Mouse (Mus musculus) heart, postnatal 0 days (tissue): ENCODE measurements around the gene Gm20481. TPM values are rescaled to one million over a fixed set of nuclear protein-coding genes. Genes with fewer than 3 reads are reported as not detected.
"Not testable (repeated sequence)": the region's sequence is repeated elsewhere in the genome, so short reads cannot be mapped to it uniquely, and the experiment has no call there.

Experiments used
- ATAC-seq: fragments of 200-750 bp; cut with Nextera tagmentation; 2 replicates; pipeline ENCODE4 v1.8.0; 2017; ENCODE audit warnings: low read depth, moderate number of reproducible peaks, moderate library complexity; ENCODE audit not compliant: insufficient read depth
- DNase-seq: peaks from one replicate; pipeline ENCODE4 v3.0.0-alpha.2; 2016; ENCODE audit warnings: low spot score
- H3K27ac ChIP-seq: fragments of 300-500 bp; sonication (generic); 2 replicates; pipeline ENCODE4 v1.5.1; 2014; ENCODE audit warnings: low read depth, mild to moderate bottlenecking
- H3K27me3 ChIP-seq: fragments of 300-500 bp; sonication (generic); 2 replicates; pipeline ENCODE4 v1.6.1; 2014; ENCODE audit warnings: low read length, mixed read lengths; ENCODE audit not compliant: control insufficient read depth, insufficient read depth
- H3K36me3 ChIP-seq: fragments of 300-500 bp; sonication (generic); replicated peaks from 2 replicates; pipeline ENCODE4 v1.6.1; 2014; ENCODE audit warnings: low read length, mixed read lengths; ENCODE audit not compliant: control insufficient read depth, insufficient read depth
- H3K4me1 ChIP-seq: fragments of 300-500 bp; sonication (generic); 2 replicates; pipeline ENCODE4 v1.6.1; 2014; ENCODE audit warnings: antibody characterized with exemption; ENCODE audit not compliant: control insufficient read depth, insufficient read depth
- H3K4me2 ChIP-seq: fragments of 300-500 bp; sonication (generic); 2 replicates; pipeline ENCODE4 v1.6.1; 2014; ENCODE audit warnings: low read depth, mild to moderate bottlenecking, low read length, moderate library complexity
- H3K4me3 ChIP-seq: fragments of 300-500 bp; sonication (generic); 2 replicates; pipeline ENCODE4 v1.5.1; 2014; ENCODE audit warnings: low read depth, low read length
- H3K9ac ChIP-seq: fragments of 300-500 bp; sonication (generic); replicated peaks from 2 replicates; pipeline ENCODE4 v1.6.1; 2014; ENCODE audit warnings: low read depth, low read length, mixed read lengths
- H3K9me3 ChIP-seq: fragments of 300-500 bp; sonication (generic); replicated peaks from 2 replicates; pipeline ENCODE4 v1.6.1; 2016; ENCODE audit warnings: low read length; ENCODE audit not compliant: control insufficient read depth
- CTCF ChIP-seq: IDR thresholded peaks from 2 replicates; pipeline ENCODE4 v1.5.1; 2016; ENCODE audit warnings: antibody characterized with exemption, control low read depth, low read depth
- EP300 ChIP-seq: IDR thresholded peaks from 2 replicates; pipeline ENCODE4 v1.6.1; 2016; ENCODE audit warnings: antibody characterized with exemption, low read depth
- WGBS: fragments of 180-500 bp; shearing (Covaris S2); extraction: QIAGEN DNeasy Blood & Tissue Kit; methylation state at CpG from one replicate; pipeline ENCODE4 v1.1.7; 2014; 5-methylcytosine and 5-hydroxymethylcytosine counted together
- polyA plus RNA-seq: library from polyadenylated mRNA; unstranded; fragments of >200 nt; fragmentation: Nextera tagmentation; extraction: Ambion mirVana; gene quantifications from 2 replicates; pipeline ENCODE4 v1.2.1, GENCODE M21; 2015
- total RNA-seq: library from RNA; depleted of rRNA; stranded (reverse); fragments of >200 nt; gene quantifications from 2 replicates; pipeline ENCODE4 v1.2.3, GENCODE M21; 2014; ENCODE audit warnings: low replicate concordance; rRNA removed

Gm20481 gene
- not detected in 2 replicates for total RNA-seq
- not detected in 2 replicates for polyA plus RNA-seq

DNA sequence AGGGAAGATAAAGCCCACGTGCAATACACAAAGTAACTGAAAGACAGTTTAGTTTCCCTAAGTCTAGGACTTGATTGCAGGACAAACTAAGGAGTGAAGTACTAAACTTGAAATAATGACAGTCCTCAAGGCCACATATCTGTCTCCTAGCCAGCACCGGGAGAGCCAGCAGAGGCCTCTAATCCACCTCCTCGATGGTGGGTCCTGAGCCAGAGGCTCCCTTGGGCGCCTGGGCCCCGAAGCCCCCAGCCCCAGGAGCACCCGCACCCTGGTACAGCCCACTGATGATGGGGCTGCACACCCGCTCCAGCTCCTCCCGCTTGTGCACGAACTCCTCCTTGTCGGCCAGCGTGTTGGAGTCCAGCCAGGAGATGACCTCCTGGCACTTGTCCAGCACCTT lies at the start of gene Gm20481:
Gm20481 (plus strand) TSS at position 91 of the 400 bp plus-strand sequence.
- peaks cover 23% of the 10 kb centered on the region for H3K27me3 ChIP-seq
- 60% methylated on average over 6 of the region's 11 CpGs for WGBS
- DNase-seq, H3K4me3 ChIP-seq, H3K4me1 ChIP-seq, H3K27ac ChIP-seq, H3K36me3 ChIP-seq, ATAC-seq, H3K4me2 ChIP-seq, H3K9me3 ChIP-seq, H3K9ac ChIP-seq: not testable (repeated sequence)

DNA sequence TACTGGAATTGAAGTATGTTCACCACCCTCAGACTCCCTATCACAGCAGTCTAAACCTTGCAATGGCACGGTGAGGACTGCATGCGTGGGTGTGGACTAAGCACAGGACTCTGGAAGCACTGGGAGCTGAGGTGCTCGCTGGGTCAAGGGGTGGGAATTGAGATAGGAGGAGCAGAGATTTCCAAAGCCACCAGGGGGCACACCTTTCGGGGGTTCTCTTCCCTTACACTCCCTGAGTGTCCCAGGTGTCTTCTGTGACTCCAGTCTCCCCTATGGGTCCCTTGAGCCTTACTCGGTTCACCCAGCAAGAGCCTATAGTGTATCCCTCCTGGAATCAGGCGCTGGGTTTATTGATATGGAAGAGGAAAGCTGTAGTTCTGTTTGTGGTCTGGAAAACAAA lies 46.8 kb upstream of the Gm20481 start:
- Histone ChIP-seq H3K27ac (no peak overlapping the region), H3K9me3 (no peaks in the 10 kb centered on the region), H3K4me3 (no peak overlapping the region), H3K4me2 (no peak overlapping the region), H3K36me3 (no peaks in the 10 kb centered on the region), H3K4me1 (no peaks in the 10 kb centered on the region), H3K27me3 (no peaks in the 10 kb centered on the region), H3K9ac (no peak overlapping the region)
- ATAC-seq (no peak), DNase-seq (no peak)
- WGBS, result 39% methylated on average over 6 of the region's 6 CpGs
- TF ChIP-seq EP300 (no peak), CTCF (peak; percentile 20; the same call in 1 of the 2 replicates)

DNA sequence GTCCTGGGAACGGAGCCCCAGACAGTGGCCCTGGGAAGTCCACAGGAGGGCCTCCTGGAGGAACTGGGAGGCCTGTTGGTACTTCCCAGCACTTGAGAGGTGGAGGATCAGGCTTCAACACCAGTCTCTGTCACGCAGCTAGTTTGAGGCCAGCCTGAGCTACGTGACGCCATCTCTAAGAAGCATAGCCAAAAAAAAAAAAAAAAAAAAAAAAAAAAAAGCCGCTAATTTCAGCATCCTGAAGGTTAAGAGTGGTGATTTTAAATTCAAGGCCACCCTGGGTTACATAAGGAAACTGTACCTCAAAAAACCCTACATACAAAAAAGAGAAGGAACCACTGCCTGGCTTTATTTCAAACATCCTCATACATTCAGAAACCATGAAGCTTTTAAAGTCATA lies 45.5 kb upstream of the Gm20481 start:
- H3K9ac ChIP-seq, result no peak overlapping the region
- DNase-seq (no peak), ATAC-seq (no peak)
- no peak overlapping the region for H3K27ac ChIP-seq
- H3K4me2 ChIP-seq, result no peak overlapping the region
- no peaks in the 10 kb centered on the region for H3K36me3 ChIP-seq
- TF ChIP-seq EP300, result no peak
- no peak for TF ChIP-seq CTCF
- H3K4me1 ChIP-seq, result no peaks in the 10 kb centered on the region
- H3K9me3 ChIP-seq, result no peaks in the 10 kb centered on the region
- no peak overlapping the region for H3K4me3 ChIP-seq
- 66% methylated on average over 5 of the region's 5 CpGs for WGBS
- no peaks in the 10 kb centered on the region for H3K27me3 ChIP-seq

DNA sequence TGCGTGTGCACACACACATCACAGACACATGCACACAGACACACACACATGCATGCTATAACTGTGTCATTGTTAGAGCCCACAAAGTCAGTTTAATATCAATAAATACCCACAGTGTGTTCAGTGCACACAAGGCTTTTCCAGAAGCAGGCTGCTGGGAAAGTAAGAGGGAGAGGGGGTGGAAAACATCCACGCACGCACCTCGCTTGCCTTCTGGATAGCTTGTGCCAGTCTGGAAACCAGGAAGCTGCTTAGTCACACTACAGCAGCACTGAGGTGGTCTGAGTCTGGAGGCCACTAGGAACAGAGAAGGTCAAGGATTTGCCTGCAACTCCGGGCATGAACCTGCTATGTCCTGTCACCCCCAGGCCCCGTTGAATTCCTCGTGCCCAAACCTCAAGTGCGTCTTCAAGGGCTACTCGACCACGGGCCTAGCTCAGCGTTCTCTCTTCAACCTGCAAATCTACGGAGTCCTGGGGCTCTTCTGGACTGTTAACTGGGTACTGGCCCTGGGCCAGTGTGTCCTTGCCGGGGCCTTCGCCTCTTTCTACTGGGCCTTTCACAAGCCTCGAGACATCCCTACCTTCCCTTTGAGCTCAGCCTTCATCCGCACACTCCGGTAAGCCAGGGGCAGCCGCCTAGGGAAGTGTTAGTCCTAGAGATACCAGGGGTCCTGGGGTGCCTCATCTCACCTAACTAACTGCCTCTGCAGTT lies 42.2 kb upstream of the Gm20481 start:
- peaks cover 10% of the 10 kb centered on the region; the same call in 1 of the 2 replicates for H3K4me1 ChIP-seq
- no peak overlapping the region for H3K27ac ChIP-seq
- TF ChIP-seq CTCF (no peak), EP300 (no peak)
- H3K9me3 ChIP-seq, result no peaks in the 10 kb centered on the region
- 82% methylated on average over 18 of the region's 18 CpGs for WGBS
- ATAC-seq (no peak), DNase-seq (no peak)
- no peak overlapping the region for H3K4me3 ChIP-seq
- H3K4me2 ChIP-seq, result no peak overlapping the region
- H3K36me3 ChIP-seq, result no peaks in the 10 kb centered on the region
- no peak overlapping the region for H3K9ac ChIP-seq
- no peaks in the 10 kb centered on the region for H3K27me3 ChIP-seq

DNA sequence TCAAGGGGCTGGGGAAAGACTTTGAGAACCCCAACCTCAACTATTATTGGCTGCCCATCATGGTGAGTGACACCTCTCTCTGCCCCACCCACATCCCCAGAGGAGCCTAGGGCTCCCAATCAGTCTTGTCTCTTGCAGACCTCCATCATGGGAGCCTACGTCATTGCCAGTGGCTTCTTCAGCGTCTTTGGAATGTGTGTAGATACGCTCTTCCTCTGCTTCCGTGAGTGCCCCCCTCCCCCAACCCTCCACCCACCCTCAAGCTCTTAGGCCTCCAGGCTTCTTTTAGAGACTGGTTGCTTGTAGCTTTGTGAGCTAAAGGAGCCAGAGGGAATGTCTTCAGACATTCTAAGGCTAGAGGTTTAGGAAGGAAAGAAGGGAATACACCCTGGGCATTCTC lies 40.9 kb upstream of the Gm20481 start:
- H3K27me3 ChIP-seq, result no peaks in the 10 kb centered on the region
- no peak overlapping the region for H3K4me2 ChIP-seq
- H3K4me3 ChIP-seq, result no peak overlapping the region
- no peaks in the 10 kb centered on the region for H3K36me3 ChIP-seq
- H3K4me1 ChIP-seq, result peaks cover 10% of the 10 kb centered on the region; the same call in 1 of the 2 replicates
- DNase-seq, result no peak
- H3K9ac ChIP-seq, result no peak overlapping the region
- no peak for ATAC-seq
- no peaks in the 10 kb centered on the region for H3K9me3 ChIP-seq
- WGBS, result 40% methylated on average over 4 of the region's 4 CpGs
- TF ChIP-seq EP300, result no peak
- TF ChIP-seq CTCF, result no peak
- no peak overlapping the region for H3K27ac ChIP-seq
